Mouse (Mus musculus) brain, adult 2 months (tissue): Measurements from ENCODE around the gene Tmeff1.
A peak's percentile ranks its signal among the peaks of the same experiment; 100 is the strongest.
"Not testable (repeated sequence)": the region's sequence is repeated elsewhere in the genome, so short reads cannot be mapped to it uniquely, and the experiment has no call there.

Experiments
- DNase-seq: peaks from one replicate; pipeline ENCODE4 v3.0.0; 2011; ENCODE audit warnings: low read depth, low spot score

Gene Tmeff1

GRCm38 (mm10) chr4:48676570-48677185 lies 91.7 kb downstream of the Tmeff1 start:
- no peak for DNase-seq

GRCm38 (mm10) chr4:48677276-48677675 lies 92.3 kb downstream of the Tmeff1 start:
- DNase-seq, result no peak

DNA sequence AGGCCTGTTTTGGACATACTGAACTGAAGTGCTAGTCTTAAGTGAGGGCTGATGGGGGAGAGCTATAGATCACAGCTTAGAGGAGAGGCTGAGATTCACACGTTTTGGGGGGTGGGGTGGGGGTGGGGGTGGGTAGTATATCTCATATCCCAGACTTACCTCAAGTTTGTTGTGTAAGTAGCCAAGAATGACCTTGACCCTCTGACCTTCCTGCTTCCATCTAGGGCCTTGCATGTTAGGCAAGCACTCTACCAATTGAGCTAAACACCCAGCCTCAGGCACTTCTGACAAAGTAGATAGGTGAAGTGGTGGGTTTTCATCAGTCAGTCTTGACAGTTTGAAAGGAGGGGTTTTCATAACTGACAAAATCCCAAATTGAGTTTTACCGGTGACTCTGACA lies 92.8 kb downstream of the Tmeff1 start:
- DNase-seq, result no peak

GRCm38 (mm10) chr4:48678793-48679192 lies 93.8 kb downstream of the Tmeff1 start:
- no peak for DNase-seq

DNA sequence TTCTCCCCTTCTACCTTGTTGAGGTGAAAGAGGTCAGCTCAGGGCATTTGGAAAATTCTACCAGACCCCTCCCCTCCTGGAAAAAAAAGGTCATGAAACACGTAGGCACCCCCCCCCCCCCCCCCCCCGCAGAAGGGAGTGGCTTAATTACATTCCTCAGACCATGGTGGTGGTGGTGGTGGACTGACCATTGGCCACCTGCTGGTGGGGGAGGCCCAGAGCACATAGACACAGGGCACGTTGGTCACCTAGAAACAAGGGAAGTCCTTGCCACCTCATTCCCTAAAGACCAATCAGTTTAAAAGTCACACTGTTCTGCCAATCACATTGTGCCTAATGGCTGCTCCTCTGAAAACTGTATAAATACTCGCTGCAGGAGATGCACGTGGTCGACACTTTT lies 94.8 kb downstream of the Tmeff1 start:
- DNase-seq, result not testable (repeated sequence)

DNA sequence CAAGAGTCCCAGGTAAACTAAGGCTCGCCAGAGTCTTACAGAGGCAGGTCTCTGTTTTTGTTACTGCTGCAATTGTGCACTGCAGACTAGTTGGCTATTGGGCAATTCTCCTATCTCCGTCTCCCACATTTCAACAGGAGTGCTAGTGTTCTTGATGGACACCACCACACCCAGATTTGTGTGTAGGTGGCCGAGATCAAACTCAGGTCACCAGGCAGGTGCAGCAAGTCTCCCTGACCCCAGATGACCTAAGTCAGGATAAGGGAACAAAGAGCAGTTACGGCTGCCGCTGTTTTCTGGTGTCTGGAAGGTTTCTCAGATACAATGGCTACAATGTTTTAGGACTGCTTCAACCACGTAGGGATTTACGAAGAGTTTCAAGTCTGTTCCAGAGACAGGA lies 95.2 kb downstream of the Tmeff1 start:
- no peak for DNase-seq

GRCm38 (mm10) chr4:48680648-48681343 lies 95.8 kb downstream of the Tmeff1 start:
- DNase-seq, result peak; percentile 89

- DNase-seq, result no peak
These were observed 98.2 kb downstream of the Tmeff1 start for GRCm38 (mm10) chr4:48683126-48683525.

DNA sequence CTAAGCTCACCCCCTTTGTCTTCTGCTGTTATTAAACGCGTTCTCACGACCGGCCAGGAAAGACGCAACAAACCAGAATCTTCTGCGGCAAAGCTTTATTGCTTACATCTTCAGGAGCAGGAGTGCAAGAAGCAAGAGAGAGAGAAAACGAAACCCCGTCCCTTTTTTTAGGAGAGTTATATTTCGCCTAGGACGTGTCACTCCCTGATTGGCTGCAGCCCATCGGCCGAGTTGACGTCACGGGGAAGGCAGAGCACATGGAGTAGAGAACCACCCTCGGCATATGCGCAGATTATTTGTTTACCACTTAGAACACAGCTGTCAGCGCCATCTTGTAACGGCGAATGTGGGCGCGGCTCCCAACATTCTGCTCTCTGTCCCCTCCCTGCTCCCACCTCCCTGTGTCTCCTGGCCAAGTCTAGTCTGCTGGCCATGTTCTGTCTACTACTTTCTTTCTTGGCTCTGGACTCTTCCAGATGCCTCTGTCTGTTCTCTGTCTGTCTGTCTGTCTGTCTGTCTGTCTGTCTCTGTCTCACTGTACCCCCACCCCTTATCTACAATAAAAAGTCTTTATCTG lies 98.7 kb downstream of the Tmeff1 start:
- peak; percentile 64 for DNase-seq

DNA sequence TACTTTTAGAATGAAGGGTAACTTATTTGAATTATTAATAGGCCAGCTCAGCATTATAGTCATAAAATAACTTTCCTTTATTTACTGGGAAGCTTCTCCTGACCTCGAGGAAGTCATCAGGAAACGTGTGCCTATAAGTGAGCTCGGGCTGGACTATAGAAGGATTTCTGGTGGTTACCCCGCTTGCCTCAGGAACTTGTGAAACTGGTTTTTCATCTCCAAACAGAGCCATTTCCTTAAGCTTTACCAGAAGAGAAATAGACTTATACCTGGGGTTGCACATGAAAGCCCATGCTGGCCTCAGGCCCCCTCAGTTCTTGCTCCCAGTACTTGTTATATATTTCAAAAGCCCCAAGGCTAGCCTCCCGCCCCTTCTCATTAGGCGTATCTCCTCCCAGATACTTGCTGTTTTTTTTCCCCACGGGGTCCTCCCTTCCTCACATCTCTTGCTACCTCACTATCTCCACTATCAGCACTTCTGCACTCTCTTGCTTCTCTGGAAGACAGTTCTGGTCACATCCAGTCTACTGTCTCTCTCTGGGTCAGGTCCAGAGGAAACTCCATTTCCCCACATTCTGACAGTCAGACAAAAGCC lies 99.7 kb downstream of the Tmeff1 start:
- DNase-seq, result no peak

DNA sequence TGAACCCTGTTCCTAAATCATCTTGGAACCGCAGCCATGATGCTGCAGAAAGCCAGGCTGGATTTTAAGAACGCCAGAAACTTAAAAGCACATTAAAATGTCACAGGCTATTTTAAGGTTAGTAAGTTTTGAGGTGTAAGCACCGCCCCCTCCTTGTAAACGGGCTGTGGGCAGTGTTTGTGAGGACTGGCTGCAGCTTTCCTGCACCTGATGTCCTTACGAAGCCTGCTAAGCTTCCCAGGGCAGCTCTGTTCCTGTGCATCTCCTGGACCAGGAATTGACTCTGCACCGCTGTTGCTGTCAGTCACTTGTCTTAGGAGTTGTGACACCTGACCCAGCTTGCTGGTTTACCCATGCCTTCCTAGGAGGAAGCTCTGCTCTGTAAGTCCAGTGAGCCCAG lies 103.2 kb downstream of the Tmeff1 start:
- DNase-seq, result peak; percentile 66

DNA sequence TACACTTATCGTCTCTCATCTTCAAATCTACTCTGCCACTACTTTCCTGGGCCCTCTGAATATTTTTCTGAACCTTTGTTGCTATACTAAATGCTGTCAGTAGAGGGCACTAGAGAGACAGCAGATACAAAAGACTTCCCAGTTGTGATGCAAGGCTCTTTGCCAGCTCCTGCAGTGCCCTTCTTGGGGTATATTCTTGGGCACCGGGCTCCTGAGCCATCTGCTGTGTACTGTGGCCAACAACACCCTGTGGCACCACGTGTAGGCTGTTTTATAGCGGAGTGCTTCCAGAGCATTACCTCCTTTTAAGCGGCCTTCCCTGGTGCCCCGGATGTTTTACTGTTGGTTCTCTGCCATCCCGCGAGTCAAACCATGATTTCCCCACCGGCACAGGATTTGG lies 105.7 kb downstream of the Tmeff1 start:
- DNase-seq, result peak; percentile 93

DNA sequence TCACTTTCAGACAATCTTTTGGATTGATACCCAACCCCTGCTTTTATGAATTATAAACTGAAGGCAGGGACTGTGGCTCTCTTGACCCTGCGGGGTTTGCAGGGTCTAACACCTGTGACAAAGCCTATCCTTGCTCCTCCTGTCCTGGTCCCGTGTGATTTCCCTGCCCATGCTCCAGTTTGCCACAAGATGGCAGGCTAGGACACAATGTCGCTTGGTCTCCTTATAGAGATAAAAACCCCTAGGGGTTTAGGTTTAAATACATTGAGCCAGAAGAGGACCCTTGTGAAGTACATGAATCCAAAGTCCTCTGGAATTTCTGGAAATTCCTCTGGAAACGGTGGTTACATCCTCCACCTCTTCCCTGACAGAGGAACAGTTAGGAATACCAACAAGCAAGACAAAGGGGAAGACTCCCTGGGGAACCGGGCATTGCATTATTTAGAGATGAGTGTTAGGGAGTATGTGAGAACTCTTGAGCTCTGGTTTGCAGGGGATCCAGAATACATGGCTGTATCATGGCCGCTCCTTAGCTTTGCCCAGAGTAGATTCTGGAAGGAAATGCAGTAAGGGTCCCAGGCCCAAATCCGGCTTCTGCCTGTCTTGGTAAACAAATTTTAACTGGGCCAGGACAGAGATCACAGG lies 106.9 kb downstream of the Tmeff1 start:
- peak; percentile 79 for DNase-seq

- DNase-seq, result no peak
These were observed 107.8 kb downstream of the Tmeff1 start for GRCm38 (mm10) chr4:48692736-48693292.

- DNase-seq, result no peak
These were observed 111.7 kb downstream of the Tmeff1 start for GRCm38 (mm10) chr4:48696706-48697105.

- no peak for DNase-seq
These were observed 112.3 kb downstream of the Tmeff1 start for GRCm38 (mm10) chr4:48697302-48697701.
